Mouse (Mus musculus) gastrocnemius, postnatal 4 days (tissue): ENCODE measurements around the gene Rps27. TPM values are rescaled to one million over a fixed set of nuclear protein-coding genes. Genes with fewer than 3 reads are reported as not detected.
A peak's percentile ranks its signal among the peaks of the same experiment; 100 is the strongest.

Experiments
- DNase-seq, 2 experiments: peaks; one replicate each; pipeline ENCODE4 v3.0.0; 2021 to 2022; ENCODE audit warnings: low spot score in 2 of 2, mixed read lengths in 2 of 2
- total RNA-seq, 2 experiments: library from RNA; stranded (reverse); gene quantifications; 2 replicates each; pipeline ENCODE4 v1.2.3; 2021

Rps27 gene
- total RNA-seq, 2 experiments from 2014 or later, result 1,726 to 1,789 TPM

DNA sequence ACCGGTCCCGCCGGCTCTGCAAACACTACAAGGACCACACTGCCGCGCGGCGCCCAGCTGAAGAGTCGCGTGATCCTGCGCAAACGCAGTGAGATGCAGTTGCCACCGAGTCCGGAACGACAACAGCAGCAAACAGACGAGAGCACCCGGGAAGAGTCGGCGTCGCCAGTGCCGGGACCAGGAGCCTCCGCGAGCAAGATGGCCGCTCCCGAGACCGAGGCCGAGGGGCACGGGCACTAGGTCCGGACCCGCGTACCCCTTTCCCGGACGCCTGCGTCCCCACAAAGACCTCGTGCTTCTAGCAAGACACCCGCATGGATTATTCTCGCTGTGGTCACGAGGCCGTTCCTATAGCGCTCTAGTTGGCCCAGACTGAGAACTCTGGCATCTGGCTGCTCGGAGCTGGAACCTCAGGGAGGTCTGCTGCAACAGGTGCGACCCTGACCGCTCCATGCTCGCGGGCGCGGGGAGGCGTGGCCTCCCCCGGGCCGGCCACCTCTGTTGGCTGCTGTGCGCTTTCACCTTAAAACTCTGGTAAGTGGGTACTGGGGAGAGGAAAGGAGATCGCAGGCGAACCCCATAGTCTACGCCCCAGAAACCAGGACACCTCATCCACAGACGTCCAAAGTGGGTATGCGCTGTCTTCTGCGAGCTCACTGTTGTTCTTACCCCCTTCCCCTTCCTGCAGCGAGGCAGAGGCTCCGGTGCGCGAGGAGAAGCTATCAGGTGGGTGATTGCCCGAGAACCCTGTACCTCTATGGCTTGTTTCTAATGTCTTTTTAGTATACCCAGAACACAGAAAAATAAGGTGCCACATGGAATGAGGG lies 18.3 kb upstream of the Rps27 start, which contains the start of gene Jtb:
Jtb (plus strand) TSS at position 91 of the 827 bp plus-strand sequence.
- peak; percentile 77 to 90 for DNase-seq

- no peak for DNase-seq
Observed at GRCm38 (mm10) chr3:90231075-90231474, 17.6 kb upstream of the Rps27 start.

GRCm38 (mm10) chr3:90224331-90224730 lies 10.9 kb upstream of the Rps27 start:
- DNase-seq, result no peak

DNA sequence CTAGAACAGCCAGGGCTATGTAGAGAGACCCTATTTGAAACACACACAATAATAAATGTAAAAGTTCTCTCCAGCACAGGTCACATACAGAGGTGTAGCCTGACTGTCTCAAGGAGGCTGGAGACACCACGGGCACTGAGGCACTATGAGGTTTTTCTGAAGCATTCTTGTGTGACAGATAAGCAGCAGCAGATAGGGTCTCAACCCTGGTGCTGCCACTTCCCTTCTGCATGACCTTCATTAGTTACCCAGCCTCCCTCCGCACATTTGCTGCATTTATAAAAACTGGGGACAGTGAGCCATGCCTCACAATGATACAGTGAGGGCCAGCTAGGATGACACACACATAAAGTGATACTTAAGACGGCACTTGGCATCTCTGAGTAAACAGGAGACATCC lies 9.5 kb upstream of the Rps27 start:
- no peak for DNase-seq

DNA sequence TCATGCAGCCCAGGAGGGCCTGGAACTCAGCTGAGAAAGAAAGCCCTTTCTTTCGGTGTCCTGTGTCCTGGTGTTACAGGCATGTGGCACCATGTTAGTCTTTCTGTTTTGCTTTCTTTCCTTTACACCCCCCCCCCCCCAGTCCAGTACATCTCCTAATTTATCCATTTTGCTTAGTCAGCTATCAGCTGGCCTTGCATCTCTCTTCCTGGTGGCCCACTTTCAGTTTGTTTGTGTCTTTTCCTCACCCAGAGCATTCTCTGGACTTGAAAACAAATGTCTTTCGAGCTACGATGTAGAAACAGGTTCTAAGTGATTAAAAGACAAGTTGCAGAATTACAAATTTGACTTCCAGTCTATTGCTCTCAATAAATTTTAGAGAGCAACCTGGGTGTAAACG lies 9.0 kb upstream of the Rps27 start:
- no peak for DNase-seq

- DNase-seq, result no peak
Observed at GRCm38 (mm10) chr3:90221123-90221522, 7.7 kb upstream of the Rps27 start.

DNA sequence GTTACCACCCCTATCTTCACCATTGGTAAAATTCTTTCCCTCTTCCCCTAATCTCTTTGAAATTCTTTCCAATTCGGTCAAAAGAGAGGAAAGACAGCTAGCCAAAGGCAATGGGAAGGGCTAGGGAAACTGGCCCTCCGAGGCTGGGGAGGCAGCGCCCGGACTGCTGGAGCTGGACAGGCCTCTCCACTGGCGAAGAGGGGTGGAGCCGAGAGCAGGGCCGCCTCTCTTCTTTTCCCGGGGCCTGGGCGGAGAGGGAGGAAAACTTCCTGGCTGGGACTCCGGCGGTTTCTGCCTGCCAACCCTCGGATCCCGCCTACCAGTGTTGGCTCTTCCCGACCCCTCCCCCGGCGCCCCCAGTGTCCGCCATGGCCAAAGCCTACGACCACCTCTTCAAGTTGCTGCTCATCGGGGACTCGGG lies 7.1 kb upstream of the Rps27 start:
- peak; percentile 61 to 85 for DNase-seq

- peak in 1 of 2 experiments; percentile 49 for DNase-seq
Observed at GRCm38 (mm10) chr3:90220088-90220487, 6.6 kb upstream of the Rps27 start.

DNA sequence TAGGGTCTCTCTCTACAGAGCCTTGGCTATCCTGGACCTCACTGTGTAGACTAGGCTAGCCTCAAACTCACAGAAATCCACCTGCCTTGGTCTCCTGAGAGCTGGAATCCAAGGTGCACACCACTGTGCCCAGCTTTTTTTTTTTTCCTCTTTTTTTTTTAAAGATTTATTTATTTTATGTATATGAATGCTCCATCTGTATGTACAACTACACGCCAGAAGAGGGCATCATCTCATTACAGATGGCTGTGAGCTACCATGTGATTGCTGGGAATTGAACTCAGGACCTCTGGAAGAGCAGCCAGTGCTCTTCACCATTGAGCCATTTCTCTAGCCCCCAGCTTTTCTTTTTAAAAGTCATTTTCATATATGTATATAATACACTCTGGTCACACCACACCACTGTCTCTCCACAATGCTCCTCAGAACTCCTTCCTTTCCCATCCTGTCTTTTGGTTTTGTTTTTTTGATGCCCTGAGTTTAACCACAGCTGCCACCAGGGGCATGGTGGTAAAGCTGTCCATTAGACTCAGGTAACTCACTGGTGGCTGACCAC lies 2.5 kb upstream of the Rps27 start:
- DNase-seq, result no peak

- DNase-seq, result no peak
Observed at GRCm38 (mm10) chr3:90213956-90214684, 669 bp upstream of the Rps27 start.

- no peak for DNase-seq
Observed at GRCm38 (mm10) chr3:90212723-90213122, 728 bp downstream of the Rps27 start.

- DNase-seq, result no peak
Observed at GRCm38 (mm10) chr3:90211475-90212398, 1.7 kb downstream of the Rps27 start.

DNA sequence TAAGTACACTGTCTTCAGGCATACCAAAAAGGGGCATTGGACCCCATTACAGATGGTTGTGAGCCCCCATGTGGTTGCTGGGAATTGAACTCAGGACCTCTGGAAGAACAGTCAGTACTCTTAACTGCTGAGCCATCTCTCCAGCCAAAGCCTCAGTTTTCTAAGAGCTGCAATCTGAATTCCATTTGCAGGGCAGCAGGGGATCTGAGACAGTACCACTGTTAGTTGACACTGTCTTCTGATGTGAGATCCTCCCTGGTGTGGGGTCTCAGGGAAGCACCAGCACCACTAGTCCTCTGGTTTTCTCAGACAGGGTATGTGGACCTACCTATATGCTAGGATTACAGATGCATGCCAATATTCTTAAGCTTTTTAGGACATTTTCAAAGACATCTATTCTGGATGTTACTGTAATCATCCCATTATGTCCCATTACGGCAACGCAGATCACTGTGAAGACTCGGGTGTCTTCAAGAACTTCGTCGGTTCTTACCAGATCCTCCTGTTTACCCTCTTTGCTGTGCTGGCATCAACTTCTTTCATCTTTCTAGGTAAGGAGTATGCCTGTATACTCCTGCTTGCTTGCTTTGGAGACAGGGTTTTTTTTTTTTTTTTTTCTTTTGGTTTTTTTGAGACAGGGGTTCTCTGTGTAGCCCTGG lies 3.4 kb downstream of the Rps27 start:
- no peak for DNase-seq

GRCm38 (mm10) chr3:90208662-90209061 lies 4.8 kb downstream of the Rps27 start:
- DNase-seq, result no peak

- DNase-seq, result no peak
Observed at GRCm38 (mm10) chr3:90204582-90204981, 8.9 kb downstream of the Rps27 start.

- DNase-seq, result no peak
Observed at GRCm38 (mm10) chr3:90203619-90204018, 9.8 kb downstream of the Rps27 start.

- no peak for DNase-seq
Observed at GRCm38 (mm10) chr3:90202884-90203283, 10.6 kb downstream of the Rps27 start.

DNA sequence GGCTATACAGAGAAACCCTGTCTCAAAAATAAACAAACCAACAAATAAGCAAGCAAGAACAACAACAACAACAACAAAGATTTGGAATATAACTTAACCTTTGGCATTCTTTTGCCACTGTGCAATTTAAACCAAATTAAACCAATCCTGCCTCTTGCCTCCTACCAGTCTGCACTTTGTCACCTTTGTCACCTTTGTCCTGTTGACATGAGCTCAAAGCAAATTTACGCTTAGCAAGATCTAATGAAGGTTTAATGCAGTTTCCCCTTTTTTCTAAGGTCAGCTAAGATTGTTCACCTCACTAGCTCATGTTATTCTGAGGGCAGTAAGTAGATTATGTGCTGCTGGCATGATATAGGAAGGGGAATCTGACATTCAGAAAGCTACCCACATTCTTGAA lies 15.9 kb downstream of the Rps27 start:
- DNase-seq, result no peak

- no peak for DNase-seq
Observed at GRCm38 (mm10) chr3:90195644-90196043, 17.8 kb downstream of the Rps27 start.

DNA sequence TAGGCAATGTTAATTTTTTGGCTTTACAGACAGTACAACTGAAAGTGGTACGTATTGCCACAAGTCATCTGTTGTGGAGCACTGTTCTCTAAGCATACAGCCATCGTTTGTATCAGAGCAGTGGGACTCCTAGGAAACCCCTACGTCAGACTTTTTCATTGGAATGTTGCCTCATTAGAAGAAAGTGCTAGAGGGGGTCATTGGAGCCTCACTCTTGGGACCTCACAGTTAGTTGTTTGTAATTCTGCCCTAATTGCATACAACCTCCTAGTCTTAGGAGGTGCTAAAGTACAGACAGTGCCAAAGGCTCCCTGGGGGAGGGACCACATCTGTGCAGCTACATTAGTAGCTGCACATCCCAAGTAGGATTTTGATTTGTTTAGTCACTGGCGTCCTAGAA lies 18.7 kb downstream of the Rps27 start:
- no peak for DNase-seq
